Mouse (Mus musculus): Measurements from ENCODE around the gene Prodh2. TPM values are rescaled to one million over a fixed set of nuclear protein-coding genes. Genes with fewer than 3 reads are reported as not detected.
"Not testable (repeated sequence)": the region's sequence is repeated elsewhere in the genome, so short reads cannot be mapped to it uniquely, and the experiment has no call there.

The Prodh2 gene
- polyA plus RNA-seq, 1 experiment from 2014 or later = 0.37 TPM

DNA sequence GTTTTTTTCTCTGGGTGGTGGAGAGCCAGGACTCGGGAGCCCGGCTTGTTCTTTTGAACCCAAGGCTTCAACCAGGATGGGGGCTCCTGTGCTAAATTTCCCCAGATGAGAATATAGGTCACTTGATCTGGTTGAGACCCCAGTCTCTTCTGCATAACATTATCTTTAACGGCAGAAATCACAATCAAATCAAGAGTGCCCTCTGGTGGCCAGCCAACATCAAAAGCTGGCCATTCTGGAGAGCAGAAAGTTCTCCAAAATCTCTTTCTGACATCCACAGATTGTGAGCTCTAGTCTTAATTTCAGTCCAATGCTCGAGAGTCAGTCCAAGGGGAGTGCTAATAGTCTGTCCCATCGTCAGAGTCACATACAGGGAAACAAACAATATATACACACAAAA is 7.7 kb downstream of the Prodh2 start:
- H3K36me3 ChIP-seq (ENCODE audit: control insufficient read depth, insufficient read depth, low read length); H3K4me3 ChIP-seq (ENCODE audit: low read depth, low read length); H3K4me2 ChIP-seq; ATAC-seq (replicated peaks; ENCODE audit: insufficient number of reproducible peaks, low FRiP score, low TSS enrichment); H3K4me1 ChIP-seq (ENCODE audit: control insufficient read depth, insufficient read depth, low read length); H3K27ac ChIP-seq (ENCODE audit: low read depth, low read length); H3K27me3 ChIP-seq (ENCODE audit: control insufficient read depth, insufficient read depth, low read length); H3K9ac ChIP-seq (ENCODE audit: low read depth, low read length); H3K9me3 ChIP-seq (replicated peaks; ENCODE audit: control insufficient read depth, low read length): not testable (repeated sequence)
- WGBS (ENCODE audit: insufficient replicate concordance) = 77% methylated on average over 5 of the region's 5 CpGs

- ATAC-seq (replicated peaks; ENCODE audit: insufficient number of reproducible peaks, low FRiP score, low TSS enrichment) = no peak
- no peaks in the 10 kb centered on the region for H3K9me3 ChIP-seq (replicated peaks; ENCODE audit: control insufficient read depth, low read length)
- H3K4me2 ChIP-seq = no peak overlapping the region
- no peaks in the 10 kb centered on the region for H3K36me3 ChIP-seq (ENCODE audit: control insufficient read depth, insufficient read depth, low read length)
- peaks cover 4% of the 10 kb centered on the region; the same call in 1 of the 2 replicates for H3K27me3 ChIP-seq (ENCODE audit: control insufficient read depth, insufficient read depth, low read length)
- no peak overlapping the region for H3K4me3 ChIP-seq (ENCODE audit: low read depth, low read length)
- H3K9ac ChIP-seq (ENCODE audit: low read depth, low read length) = no peak overlapping the region
- 55% methylated on average over 4 of the region's 4 CpGs for WGBS (ENCODE audit: insufficient replicate concordance)
- no peak overlapping the region for H3K27ac ChIP-seq (ENCODE audit: low read depth, low read length)
- no peaks in the 10 kb centered on the region for H3K4me1 ChIP-seq (ENCODE audit: control insufficient read depth, insufficient read depth, low read length)
Measured at GRCm38 (mm10) chr7:30508061-30508460, 14.6 kb downstream of the Prodh2 start.

GRCm38 (mm10) chr7:30515003-30515760 is 21.8 kb downstream of the Prodh2 start:
- Histone ChIP-seq H3K9me3 (replicated peaks; ENCODE audit: control insufficient read depth, low read length) (no peaks in the 10 kb centered on the region), H3K27me3 (ENCODE audit: control insufficient read depth, insufficient read depth, low read length) (0 out of 2 replicates have a peak, but pooled peaks cover 7% of the 10 kb centered on the region), H3K27ac (ENCODE audit: low read depth, low read length) (no peak overlapping the region), H3K4me3 (ENCODE audit: low read depth, low read length) (no peak overlapping the region), H3K4me1 (ENCODE audit: control insufficient read depth, insufficient read depth, low read length) (no peaks in the 10 kb centered on the region), H3K9ac (ENCODE audit: low read depth, low read length) (no peak overlapping the region), H3K4me2 (0 out of 2 replicates have a peak overlapping the region, but pooled peaks have one; percentile 20), H3K36me3 (ENCODE audit: control insufficient read depth, insufficient read depth, low read length) (no peaks in the 10 kb centered on the region)
- WGBS (ENCODE audit: insufficient replicate concordance) = 45% methylated on average over 24 of the region's 24 CpGs
- no peak for ATAC-seq (replicated peaks; ENCODE audit: insufficient number of reproducible peaks, low FRiP score, low TSS enrichment)

DNA sequence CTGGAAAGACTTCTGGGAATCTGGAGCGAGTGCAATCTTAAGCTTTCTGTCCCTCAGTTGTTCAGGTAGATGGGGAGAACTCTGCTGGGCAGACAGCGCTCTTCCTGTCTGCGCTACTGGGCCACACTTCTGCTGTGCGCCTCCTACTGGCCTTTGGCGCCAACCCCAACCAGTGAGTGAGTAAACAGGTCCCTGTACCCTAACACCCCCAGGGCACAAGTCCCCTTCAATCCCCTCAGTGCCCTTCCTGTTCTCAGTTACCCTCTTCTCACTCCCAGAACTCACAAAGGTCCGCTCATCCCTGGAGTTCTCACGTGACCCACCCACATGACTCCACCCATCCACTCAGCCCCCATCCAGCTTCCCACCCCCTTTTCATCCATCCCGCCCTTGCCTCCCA is 24.9 kb downstream of the Prodh2 start:
- H3K4me1 ChIP-seq (ENCODE audit: control insufficient read depth, insufficient read depth, low read length) = no peaks in the 10 kb centered on the region
- no peak overlapping the region for H3K4me3 ChIP-seq (ENCODE audit: low read depth, low read length)
- H3K9ac ChIP-seq (ENCODE audit: low read depth, low read length) = no peak overlapping the region
- 0 out of 2 replicates have a peak, but pooled peaks cover 7% of the 10 kb centered on the region for H3K27me3 ChIP-seq (ENCODE audit: control insufficient read depth, insufficient read depth, low read length)
- H3K9me3 ChIP-seq (replicated peaks; ENCODE audit: control insufficient read depth, low read length) = no peaks in the 10 kb centered on the region
- no peak overlapping the region for H3K4me2 ChIP-seq
- no peak overlapping the region for H3K27ac ChIP-seq (ENCODE audit: low read depth, low read length)
- no peak for ATAC-seq (replicated peaks; ENCODE audit: insufficient number of reproducible peaks, low FRiP score, low TSS enrichment)
- WGBS (ENCODE audit: insufficient replicate concordance) = 32% methylated on average over 8 of the region's 8 CpGs
- peaks cover 1% of the 10 kb centered on the region; the same call in 1 of the 2 replicates for H3K36me3 ChIP-seq (ENCODE audit: control insufficient read depth, insufficient read depth, low read length)

DNA sequence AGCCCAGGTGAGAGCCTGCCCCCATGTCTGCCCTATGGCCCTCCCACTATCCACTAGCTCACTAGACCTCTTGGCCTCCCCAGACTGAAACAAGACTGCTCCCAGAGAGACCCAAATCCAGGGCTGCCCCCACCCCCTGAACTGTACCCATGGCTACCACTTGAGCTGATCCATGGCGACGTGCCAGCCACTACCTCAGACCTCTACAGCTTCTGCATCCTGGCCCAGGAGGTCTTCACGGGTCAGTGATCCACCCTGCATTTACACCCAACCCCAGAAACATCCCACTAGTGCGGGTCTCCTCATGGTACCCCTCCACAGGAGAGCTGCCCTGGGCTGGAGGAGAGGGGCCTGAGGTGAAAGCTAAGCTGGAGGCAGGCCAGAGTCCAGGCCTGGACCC is 27.0 kb downstream of the Prodh2 start:
- Histone ChIP-seq H3K4me3 (ENCODE audit: low read depth, low read length) (no peak overlapping the region), H3K27ac (ENCODE audit: low read depth, low read length) (no peak overlapping the region), H3K27me3 (ENCODE audit: control insufficient read depth, insufficient read depth, low read length) (0 out of 2 replicates have a peak, but pooled peaks cover 7% of the 10 kb centered on the region), H3K4me1 (ENCODE audit: control insufficient read depth, insufficient read depth, low read length) (no peaks in the 10 kb centered on the region), H3K36me3 (ENCODE audit: control insufficient read depth, insufficient read depth, low read length) (peaks cover 5% of the 10 kb centered on the region; the same call in 1 of the 2 replicates), H3K4me2 (no peak overlapping the region), H3K9me3 (replicated peaks; ENCODE audit: control insufficient read depth, low read length) (no peaks in the 10 kb centered on the region), H3K9ac (ENCODE audit: low read depth, low read length) (no peak overlapping the region)
- ATAC-seq (replicated peaks; ENCODE audit: insufficient number of reproducible peaks, low FRiP score, low TSS enrichment) = no peak
- 68% methylated on average over 4 of the region's 4 CpGs for WGBS (ENCODE audit: insufficient replicate concordance)

GRCm38 (mm10) chr7:30520856-30521255 is 27.4 kb downstream of the Prodh2 start:
- 74% methylated on average over 5 of the region's 5 CpGs for WGBS (ENCODE audit: insufficient replicate concordance)
- no peak for ATAC-seq (replicated peaks; ENCODE audit: insufficient number of reproducible peaks, low FRiP score, low TSS enrichment)

GRCm38 (mm10) chr7:30522871-30523270 is 29.4 kb downstream of the Prodh2 start:
- peaks cover 9% of the 10 kb centered on the region for H3K36me3 ChIP-seq (ENCODE audit: control insufficient read depth, insufficient read depth, low read length)
- H3K27me3 ChIP-seq (ENCODE audit: control insufficient read depth, insufficient read depth, low read length) = 0 out of 2 replicates have a peak, but pooled peaks cover 2% of the 10 kb centered on the region
- peaks cover 11% of the 10 kb centered on the region for H3K4me1 ChIP-seq (ENCODE audit: control insufficient read depth, insufficient read depth, low read length)
- ATAC-seq (replicated peaks; ENCODE audit: insufficient number of reproducible peaks, low FRiP score, low TSS enrichment) = no peak
- WGBS (ENCODE audit: insufficient replicate concordance) = 75% methylated on average over 10 of the region's 10 CpGs
- no peak overlapping the region for H3K27ac ChIP-seq (ENCODE audit: low read depth, low read length)
- H3K9ac ChIP-seq (ENCODE audit: low read depth, low read length) = no peak overlapping the region
- no peaks in the 10 kb centered on the region for H3K9me3 ChIP-seq (replicated peaks; ENCODE audit: control insufficient read depth, low read length)
- no peak overlapping the region for H3K4me3 ChIP-seq (ENCODE audit: low read depth, low read length)
- H3K4me2 ChIP-seq = no peak overlapping the region

More at GRCm38 (mm10) chr7:30520856-30521255, 27.4 kb downstream of the Prodh2 start:
- Histone ChIP-seq H3K4me1 (ENCODE audit: control insufficient read depth, insufficient read depth, low read length) (peaks cover 2% of the 10 kb centered on the region; the same call in 1 of the 2 replicates), H3K27me3 (ENCODE audit: control insufficient read depth, insufficient read depth, low read length) (0 out of 2 replicates have a peak, but pooled peaks cover 2% of the 10 kb centered on the region), H3K9ac (ENCODE audit: low read depth, low read length) (no peak overlapping the region), H3K4me2 (no peak overlapping the region), H3K4me3 (ENCODE audit: low read depth, low read length) (no peak overlapping the region), H3K27ac (ENCODE audit: low read depth, low read length) (no peak overlapping the region), H3K9me3 (replicated peaks; ENCODE audit: control insufficient read depth, low read length) (no peaks in the 10 kb centered on the region), H3K36me3 (ENCODE audit: control insufficient read depth, insufficient read depth, low read length) (peaks cover 5% of the 10 kb centered on the region; the same call in 1 of the 2 replicates)

DNA sequence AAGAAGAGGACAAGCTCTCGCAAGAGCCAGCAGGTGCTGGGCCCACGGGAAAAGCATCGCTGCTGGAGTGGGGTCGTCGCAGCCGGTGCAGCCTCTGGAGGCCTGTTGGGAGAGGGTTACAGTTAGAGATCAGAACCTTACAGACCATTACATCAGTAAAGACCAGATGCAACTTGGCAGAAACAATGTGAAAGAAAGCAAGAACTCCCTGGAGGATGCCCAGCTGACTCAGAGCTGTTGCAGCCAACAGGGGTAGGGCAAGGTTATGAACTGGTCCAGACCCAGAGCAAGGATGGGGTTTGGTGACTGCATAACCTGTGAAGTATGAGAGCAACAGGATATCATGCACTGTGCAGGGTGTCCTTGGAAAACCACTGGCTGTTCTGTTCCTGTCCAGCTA is 31.1 kb downstream of the Prodh2 start:
- 0 out of 2 replicates have a peak, but pooled peaks cover 3% of the 10 kb centered on the region for H3K27me3 ChIP-seq (ENCODE audit: control insufficient read depth, insufficient read depth, low read length)
- H3K4me1 ChIP-seq (ENCODE audit: control insufficient read depth, insufficient read depth, low read length) = peaks cover 11% of the 10 kb centered on the region
- no peak overlapping the region for H3K4me2 ChIP-seq
- no peaks in the 10 kb centered on the region for H3K9me3 ChIP-seq (replicated peaks; ENCODE audit: control insufficient read depth, low read length)
- no peak overlapping the region for H3K4me3 ChIP-seq (ENCODE audit: low read depth, low read length)
- H3K27ac ChIP-seq (ENCODE audit: low read depth, low read length) = no peak overlapping the region
- WGBS (ENCODE audit: insufficient replicate concordance) = 78% methylated on average over 6 of the region's 6 CpGs
- H3K9ac ChIP-seq (ENCODE audit: low read depth, low read length) = no peak overlapping the region
- ATAC-seq (replicated peaks; ENCODE audit: insufficient number of reproducible peaks, low FRiP score, low TSS enrichment) = no peak
- peaks cover 18% of the 10 kb centered on the region for H3K36me3 ChIP-seq (ENCODE audit: control insufficient read depth, insufficient read depth, low read length)
